Mouse (Mus musculus) olfactory bulb, adult 2 months (tissue): ENCODE measurements around the gene Gm43064.

Experiments
- CTCF ChIP-seq: fragments of 200-500 bp; IDR thresholded peaks from 2 replicates; pipeline ENCODE4 v1.5.1; 2012; ENCODE audit warnings: low read depth, mild to moderate bottlenecking, low read length, moderate library complexity; ENCODE audit not compliant: insufficient read depth
- POLR2A ChIP-seq: fragments of 200-500 bp; IDR thresholded peaks from 2 replicates; pipeline ENCODE4 v1.6.1; 2012; ENCODE audit warnings: mild to moderate bottlenecking, low read depth, low read length, moderate library complexity; ENCODE audit not compliant: insufficient read depth

- no peak for TF ChIP-seq CTCF
- no peak for TF ChIP-seq POLR2A
These were observed 18.2 kb downstream of the Gm43064 start for GRCm38 (mm10) chr3:103827548-103827947.
